Mouse (Mus musculus) hematopoietic multipotent progenitor cell, adult 10-12 weeks (in vitro differentiated cells): ENCODE measurements around the gene Ctrb1. TPM values are rescaled to one million over a fixed set of nuclear protein-coding genes. Genes with fewer than 3 reads are reported as not detected.

ENCODE experiments used
- polyA plus RNA-seq: library from polyadenylated mRNA; stranded (reverse); fragments of >175 nt; gene quantifications from 2 replicates; pipeline ENCODE4 v1.2.3, GENCODE M21; 2012; ENCODE audit warnings: low replicate concordance

Ctrb1 gene
- 0.65 and 3.8 TPM in 2 replicates for polyA plus RNA-seq

GRCm38 (mm10) chr8:111690960-111691445, at the start of gene Ctrb1:
TSS of gene Ctrb1 (minus strand) at chr8:111691010.

GRCm38 (mm10) chr8:111643264-111644141, 47.3 kb downstream of the Ctrb1 start, which contains the start of gene Zfp1:
TSS of gene Zfp1 (plus strand) at chr8:111643401.

Other genes starting within 250 kb of the Ctrb1 start
- gene Wdr59, start 168.9 kb downstream of the Ctrb1 start, polyA plus RNA-seq, result 1.4 and 3.5 TPM in 2 replicates
- gene Znrf1, start 154.9 kb downstream of the Ctrb1 start, polyA plus RNA-seq, result 71.3 and 107 TPM in 2 replicates
- gene Ldhd, start 60.6 kb downstream of the Ctrb1 start, polyA plus RNA-seq, result 0.63 and 1.2 TPM in 2 replicates
- 8.9 and 9.8 TPM in 2 replicates for gene Zfp1, start 47.6 kb downstream of the Ctrb1 start, polyA plus RNA-seq
- gene Bcar1, start 52.8 kb upstream of the Ctrb1 start, polyA plus RNA-seq, result 1.0 and 2.4 TPM in 2 replicates
- gene Cfdp1, start 163.3 kb upstream of the Ctrb1 start, polyA plus RNA-seq, result 3.0 and 14.7 TPM in 2 replicates
- 0.89 and 0.90 TPM in 2 replicates for gene Tmem170, start 185.7 kb upstream of the Ctrb1 start, polyA plus RNA-seq
- not detected in 2 replicates for gene Chst5, start 219.4 kb upstream of the Ctrb1 start, polyA plus RNA-seq
- 4.4 and 4.7 TPM in 2 replicates for gene Tmem231, start 242.9 kb upstream of the Ctrb1 start, polyA plus RNA-seq
- 3.5 and 7.0 TPM in 2 replicates for gene Gabarapl2, start 249.7 kb upstream of the Ctrb1 start, polyA plus RNA-seq